Mouse (Mus musculus) heart, adult 2 months (tissue): ENCODE results near the gene Eif4e3.

Experiments
- CTCF ChIP-seq: fragments of 200-600 bp; IDR thresholded peaks from 2 replicates; pipeline ENCODE4 v1.8.1; 2022; ENCODE audit warnings: antibody characterized with exemption, mild to moderate bottlenecking, moderate library complexity
- EP300 ChIP-seq: fragments of 200-500 bp; IDR thresholded peaks from 2 replicates; pipeline ENCODE4 v1.6.1; 2011; ENCODE audit warnings: low read depth, low read length, control low read depth; ENCODE audit not compliant: insufficient read depth

DNA sequence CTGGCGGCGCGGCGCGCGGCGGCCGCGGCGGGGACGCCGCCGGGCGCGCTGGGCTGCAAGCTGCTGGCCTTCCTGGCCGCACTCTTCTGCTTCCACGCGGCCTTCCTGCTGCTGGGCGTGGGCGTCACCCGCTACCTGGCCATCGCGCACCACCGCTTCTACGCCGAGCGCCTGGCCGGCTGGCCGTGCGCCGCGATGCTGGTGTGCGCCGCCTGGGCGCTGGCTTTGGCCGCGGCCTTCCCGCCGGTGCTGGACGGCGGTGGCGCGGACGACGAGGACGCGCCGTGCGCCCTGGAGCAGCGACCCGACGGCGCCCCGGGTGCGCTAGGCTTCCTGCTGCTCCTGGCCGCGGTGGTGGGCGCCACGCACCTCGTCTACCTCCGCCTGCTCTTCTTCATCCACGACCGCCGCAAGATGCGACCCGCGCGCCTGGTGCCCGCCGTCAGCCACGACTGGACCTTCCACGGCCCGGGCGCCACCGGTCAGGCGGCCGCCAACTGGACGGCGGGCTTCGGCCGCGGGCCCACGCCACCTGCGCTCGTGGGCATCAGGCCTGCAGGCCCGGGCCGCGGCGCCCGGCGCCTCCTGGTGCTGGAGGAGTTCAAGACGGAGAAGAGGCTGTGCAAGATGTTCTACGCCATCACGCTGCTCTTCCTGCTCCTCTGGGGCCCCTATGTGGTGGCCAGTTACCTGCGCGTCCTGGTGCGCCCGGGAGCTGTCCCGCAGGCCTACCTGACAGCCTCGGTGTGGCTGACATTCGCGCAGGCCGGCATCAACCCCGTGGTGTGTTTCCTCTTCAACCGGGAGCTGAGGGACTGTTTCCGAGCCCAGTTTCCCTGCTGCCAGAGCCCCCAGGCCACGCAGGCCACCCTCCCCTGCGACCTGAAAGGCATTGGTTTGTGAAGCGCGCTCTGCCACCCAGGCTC lies 26.6 kb upstream of the Eif4e3 start:
- TF ChIP-seq EP300 (no peak), CTCF (no peak)
